Mouse (Mus musculus) brain, embryonic 14.5 days (tissue): ENCODE results near the gene Trio.

Experiments
- CTCF ChIP-seq: fragments of 200-500 bp; IDR thresholded peaks from 2 replicates; pipeline ENCODE4 v1.5.1; 2012; ENCODE audit warnings: inconsistent platforms, mild to moderate bottlenecking, moderate library complexity, borderline replicate concordance; ENCODE audit not compliant: insufficient read depth, insufficient read length; ENCODE audit errors: extremely low read depth
- POLR2A ChIP-seq: fragments of 200-500 bp; IDR thresholded peaks from 2 replicates; pipeline ENCODE4 v1.6.1; 2012; ENCODE audit warnings: mild to moderate bottlenecking, inconsistent platforms, borderline replicate concordance; ENCODE audit not compliant: poor library complexity, insufficient read depth, insufficient read length, severe bottlenecking; ENCODE audit errors: extremely low read depth

GRCm38 (mm10) chr15:27805654-27806053 lies 220.0 kb downstream of the Trio start:
- TF ChIP-seq CTCF (no peak), POLR2A (no peak)
